Mouse (Mus musculus) embryonic fibroblast, embryonic 13.5 days (primary cell): ENCODE data around the gene Eps8l3. TPM values are rescaled to one million over a fixed set of nuclear protein-coding genes. Genes with fewer than 3 reads are reported as not detected.

ENCODE experiments used
- H3K27ac ChIP-seq: 2 replicates; pipeline ENCODE4 v1.5.1; 2012; ENCODE audit warnings: low read length, control low read depth, inconsistent platforms; ENCODE audit not compliant: insufficient read depth
- H3K4me1 ChIP-seq: 2 replicates; pipeline ENCODE4 v1.6.1; 2011; ENCODE audit warnings: low read length; ENCODE audit not compliant: control insufficient read depth, insufficient read depth
- H3K4me3 ChIP-seq: 2 replicates; pipeline ENCODE4 v1.5.1; 2011; ENCODE audit warnings: mild to moderate bottlenecking, control low read depth, low read length; ENCODE audit not compliant: insufficient read depth
- CTCF ChIP-seq: IDR thresholded peaks from 2 replicates; pipeline ENCODE4 v1.5.1; 2011; ENCODE audit warnings: mild to moderate bottlenecking, control low read depth, low read length, moderate library complexity, borderline replicate concordance; ENCODE audit not compliant: insufficient read depth
- POLR2A ChIP-seq: IDR thresholded peaks from 2 replicates; pipeline ENCODE4 v1.6.1; 2011; ENCODE audit warnings: low read depth, mild to moderate bottlenecking, control low read depth, low read length, moderate library complexity
- polyA plus RNA-seq: library from polyadenylated mRNA; stranded (reverse); fragments of >200 nt; gene quantifications from 2 replicates; pipeline ENCODE4 v1.2.4, GENCODE M21; 2011; ENCODE audit warnings: low read depth; ENCODE audit not compliant: missing spikeins, insufficient read length

Gene Eps8l3
- polyA plus RNA-seq, 1 experiment = not detected

DNA sequence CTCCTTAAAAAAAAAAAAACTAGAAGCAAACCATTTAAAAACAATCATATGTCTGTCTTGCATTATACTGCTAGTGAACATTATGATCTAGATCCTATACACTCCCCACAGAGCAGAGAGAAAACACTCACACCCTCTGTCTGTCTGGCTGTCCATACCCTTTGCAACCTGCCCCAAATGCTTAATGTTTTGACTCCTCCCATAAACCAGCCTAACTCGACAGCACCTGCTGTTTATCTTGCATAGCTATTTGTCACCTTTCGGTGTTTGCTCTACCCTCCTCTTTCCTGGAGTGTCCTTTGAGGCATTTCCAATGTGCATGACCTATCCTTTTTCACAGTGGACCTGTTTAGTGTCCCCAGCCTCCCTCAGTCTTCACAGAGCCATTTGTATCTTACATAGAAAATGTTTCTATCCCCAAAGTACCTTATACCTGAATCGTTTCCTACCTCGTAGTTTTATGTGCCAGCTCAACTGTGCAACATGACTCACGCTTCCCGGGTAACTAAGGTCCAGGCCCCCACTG lies 18.2 kb downstream of the Eps8l3 start:
- Histone ChIP-seq H3K27ac (no peak overlapping the region), H3K4me1 (no peaks in the 10 kb centered on the region), H3K4me3 (peak overlapping the region; percentile 24)
- TF ChIP-seq CTCF = no peak
- no peak for TF ChIP-seq POLR2A

DNA sequence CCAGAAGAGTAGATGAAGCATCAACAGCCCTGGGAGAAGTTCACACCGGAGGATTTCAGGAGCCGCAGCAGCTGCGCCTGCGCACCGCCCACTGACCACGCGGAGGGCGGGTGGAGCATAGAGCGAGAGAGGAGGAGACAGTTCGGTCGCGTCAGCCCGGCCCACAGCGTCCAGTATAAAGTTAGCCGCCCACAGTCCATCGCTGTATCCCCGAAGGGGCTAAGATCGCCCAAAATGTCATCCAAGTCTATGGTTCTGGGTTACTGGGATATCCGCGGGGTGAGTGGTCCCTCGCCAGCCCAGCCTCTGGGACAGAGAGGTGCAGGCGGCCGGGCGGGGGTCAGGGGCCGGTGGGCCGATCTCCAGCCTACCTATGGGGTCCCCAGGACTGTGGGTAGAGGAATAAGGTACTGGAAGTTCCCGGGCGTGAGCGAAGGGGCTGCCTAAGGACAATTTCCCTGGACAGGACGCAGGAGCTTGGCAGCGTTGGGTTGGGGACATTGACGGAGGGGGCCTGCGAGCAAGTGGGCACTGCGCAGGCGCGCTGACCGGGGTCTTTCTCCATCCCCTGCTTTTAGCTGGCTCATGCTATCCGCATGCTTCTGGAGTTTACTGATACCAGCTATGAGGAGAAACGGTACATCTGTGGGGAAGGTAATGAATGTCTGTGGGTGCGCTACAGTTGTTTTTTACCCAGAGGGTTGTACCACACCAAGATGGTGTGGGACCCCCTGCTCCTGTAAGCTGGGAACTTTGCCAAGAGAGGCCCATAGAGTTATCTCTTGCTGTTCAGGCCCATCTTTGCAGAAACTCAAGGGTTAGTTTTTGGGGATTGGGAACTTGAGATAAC lies 18.9 kb downstream of the Eps8l3 start, which contains the start of gene Gstm5:
Gene Gstm5, plus strand, starts transcription at position 102 of the 850 bp plus-strand sequence.
- no peak for TF ChIP-seq CTCF
- peak; percentile 87 for TF ChIP-seq POLR2A
- Histone ChIP-seq H3K27ac (no peak within 1 kb of the TSS), H3K4me3 (peak within 1 kb of the TSS; percentile 55), H3K4me1 (no peaks in the 10 kb centered on the region)

DNA sequence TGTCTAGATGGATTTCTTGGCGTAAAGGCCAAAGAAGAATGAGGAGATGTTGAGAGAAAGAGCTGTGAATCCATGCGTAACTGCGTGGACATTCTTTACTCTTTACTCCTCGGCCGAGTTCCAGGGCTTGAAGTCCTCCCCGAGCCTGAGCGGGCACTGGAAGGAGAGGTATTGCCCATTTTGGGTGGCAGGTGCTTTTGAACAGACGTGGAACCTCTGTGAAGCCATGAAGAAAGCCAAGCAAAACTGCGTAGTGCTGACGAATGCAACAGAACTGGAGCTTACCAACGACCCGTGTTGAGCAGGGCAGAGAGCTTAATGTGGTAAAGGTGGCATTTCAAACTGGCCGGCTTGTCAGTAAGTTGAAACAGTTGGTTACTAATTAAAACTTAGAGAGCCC lies 21.7 kb downstream of the Eps8l3 start:
- Histone ChIP-seq H3K27ac (no peak overlapping the region), H3K4me1 (no peaks in the 10 kb centered on the region), H3K4me3 (no peak overlapping the region)
- TF ChIP-seq POLR2A (no peak), CTCF (no peak)

DNA sequence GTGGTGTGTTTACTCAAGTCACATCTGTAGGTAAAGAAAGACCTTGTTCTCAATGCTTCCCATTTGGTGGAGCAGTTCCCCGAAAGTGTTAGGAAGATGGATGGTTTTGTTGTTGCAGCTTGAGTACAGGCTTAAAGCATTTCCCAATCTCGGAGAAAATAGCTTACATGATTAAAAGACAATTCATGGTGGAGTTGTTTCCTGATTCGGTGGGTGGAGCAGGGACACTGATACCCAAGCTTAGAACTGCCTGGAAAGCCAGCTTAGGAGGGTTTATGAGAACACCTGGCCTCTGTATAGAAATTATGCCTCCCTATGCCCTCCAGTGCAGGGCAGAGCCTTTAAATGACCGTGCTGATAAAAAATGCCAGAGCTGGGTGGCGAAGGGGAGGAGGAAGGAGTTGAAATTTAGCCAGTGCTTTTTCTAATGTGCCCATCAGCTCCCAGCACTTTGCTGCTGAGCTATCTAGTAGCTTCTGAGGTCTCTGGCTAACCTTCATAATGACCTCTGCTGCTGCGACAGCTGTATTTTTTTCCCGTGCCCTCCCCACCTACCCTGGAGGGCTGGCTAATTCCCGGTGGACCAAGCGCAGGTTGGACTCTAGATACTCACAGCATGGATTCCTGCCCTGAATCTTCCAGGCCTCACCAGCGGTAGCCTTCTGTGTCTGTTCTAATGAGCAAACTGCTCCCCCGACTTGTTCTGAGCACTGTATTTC lies 24.1 kb downstream of the Eps8l3 start:
- Histone ChIP-seq H3K4me1 (no peaks in the 10 kb centered on the region), H3K27ac (no peak overlapping the region), H3K4me3 (no peak overlapping the region)
- no peak for TF ChIP-seq CTCF
- TF ChIP-seq POLR2A = no peak

DNA sequence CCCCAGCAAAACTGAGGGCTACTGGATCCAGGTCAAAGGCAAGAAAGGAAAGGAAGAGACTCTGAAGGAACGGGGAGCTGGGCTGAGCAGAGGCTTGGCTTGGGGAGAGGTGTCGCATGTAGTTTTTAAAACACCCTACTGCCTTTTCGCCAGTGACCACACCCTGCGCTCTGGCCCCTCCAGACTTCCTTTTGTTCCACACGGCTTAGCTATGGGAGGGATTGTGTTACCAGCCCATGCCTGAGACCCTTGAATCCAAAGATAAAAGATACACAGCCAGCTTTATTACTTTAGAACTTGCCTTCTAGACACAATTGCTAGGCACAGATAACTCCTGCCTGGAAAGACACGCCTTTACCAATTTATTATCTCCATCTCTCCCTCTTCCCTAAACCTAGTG lies 28.9 kb downstream of the Eps8l3 start:
- H3K4me3 ChIP-seq = no peak overlapping the region
- no peak overlapping the region for H3K27ac ChIP-seq
- TF ChIP-seq CTCF (no peak), POLR2A (no peak)
- H3K4me1 ChIP-seq = no peaks in the 10 kb centered on the region

DNA sequence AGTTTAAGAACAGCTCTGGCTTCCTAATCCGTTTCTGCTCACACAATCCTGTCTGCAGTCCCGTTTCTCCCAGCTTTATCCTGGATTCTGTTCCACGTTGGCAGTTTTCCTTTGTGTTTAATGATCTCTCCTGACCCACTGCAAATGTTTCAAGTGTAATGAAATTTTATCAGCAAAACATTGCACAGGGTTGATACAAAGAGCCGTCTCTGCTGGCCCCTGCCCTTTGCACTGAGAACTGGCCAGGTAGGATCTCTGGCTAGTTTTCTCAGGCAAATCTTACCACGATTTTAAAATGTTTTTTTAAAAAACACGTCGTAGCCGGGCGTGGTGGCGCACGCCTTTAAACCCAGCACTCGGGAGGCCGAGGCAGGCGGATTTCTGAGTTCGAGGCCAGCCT lies 39.6 kb downstream of the Eps8l3 start:
- TF ChIP-seq CTCF = no peak
- TF ChIP-seq POLR2A = no peak
- H3K27ac ChIP-seq = no peak overlapping the region
- no peak overlapping the region for H3K4me3 ChIP-seq
- H3K4me1 ChIP-seq = no peaks in the 10 kb centered on the region

DNA sequence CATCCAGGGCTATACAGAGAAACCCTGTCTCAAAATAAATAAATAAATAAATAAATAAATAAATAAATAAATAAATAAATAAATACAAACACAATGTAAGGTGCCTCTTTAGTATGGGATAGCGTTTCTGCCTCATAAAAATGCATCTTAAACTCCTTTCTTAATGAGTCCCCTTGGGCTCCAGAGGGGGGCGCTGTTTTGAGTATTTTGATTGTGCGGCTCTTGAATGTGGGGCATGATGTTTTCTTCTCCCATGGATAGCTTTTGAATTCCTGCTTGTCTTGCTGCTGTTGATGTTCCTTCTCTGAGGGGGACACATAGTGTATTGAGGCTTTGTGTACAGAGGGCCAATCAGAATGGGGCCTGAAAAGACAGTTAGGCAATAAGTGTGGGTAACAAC lies 40.1 kb downstream of the Eps8l3 start:
- H3K4me1 ChIP-seq = no peaks in the 10 kb centered on the region
- H3K4me3 ChIP-seq = no peak overlapping the region
- TF ChIP-seq CTCF (no peak), POLR2A (no peak)
- H3K27ac ChIP-seq = no peak overlapping the region

DNA sequence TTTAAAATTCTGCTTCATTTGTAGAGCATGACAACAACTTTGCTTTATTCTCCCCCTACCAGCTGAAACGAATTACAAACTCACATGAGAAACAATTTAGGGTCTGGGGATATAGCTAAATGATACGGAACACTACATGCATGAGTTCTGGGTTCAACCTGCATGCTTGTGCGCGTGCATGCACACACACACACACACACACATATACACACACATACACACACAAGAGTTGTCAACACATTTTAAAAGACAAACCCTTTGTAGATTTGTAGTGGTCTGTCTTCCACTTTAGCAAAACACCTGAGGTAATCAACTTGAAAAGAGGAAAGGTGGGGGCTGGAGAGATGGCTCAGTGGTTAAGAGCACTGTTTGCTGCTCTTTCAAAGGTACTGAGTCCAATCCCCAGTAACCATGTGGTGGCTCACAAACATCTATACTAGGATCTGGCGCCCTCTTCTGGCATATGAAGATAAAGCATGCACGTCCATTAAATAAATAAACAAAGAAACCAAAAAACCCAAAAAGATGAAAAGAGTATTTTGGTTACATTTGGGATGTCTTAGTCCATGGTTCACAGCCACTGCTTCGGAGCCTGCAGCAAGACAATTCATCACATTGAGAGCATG lies 40.9 kb downstream of the Eps8l3 start:
- no peak overlapping the region for H3K27ac ChIP-seq
- no peak for TF ChIP-seq POLR2A
- TF ChIP-seq CTCF = no peak
- H3K4me1 ChIP-seq = no peaks in the 10 kb centered on the region
- no peak overlapping the region for H3K4me3 ChIP-seq

DNA sequence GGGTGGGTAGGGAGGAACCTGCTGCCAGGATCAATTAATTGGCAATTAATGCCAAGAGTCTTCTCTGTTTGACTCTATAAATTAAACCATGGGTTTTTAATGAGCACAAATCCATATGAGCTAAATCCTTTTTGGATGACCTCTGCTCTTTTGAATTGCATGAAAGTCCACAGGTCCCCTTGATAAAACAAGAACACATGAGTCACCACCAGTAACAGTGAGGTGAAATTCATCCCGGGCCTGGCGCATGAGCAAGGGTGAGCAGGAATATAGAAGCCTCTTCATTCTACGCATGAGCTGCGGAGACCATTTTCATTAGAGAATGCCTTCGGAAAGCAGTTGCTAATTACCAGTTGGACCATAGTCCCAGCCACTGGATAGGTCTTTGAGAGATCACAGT lies 43.3 kb downstream of the Eps8l3 start:
- Histone ChIP-seq H3K4me3 (no peak overlapping the region), H3K27ac (no peak overlapping the region), H3K4me1 (no peaks in the 10 kb centered on the region)
- TF ChIP-seq POLR2A (no peak), CTCF (no peak)

DNA sequence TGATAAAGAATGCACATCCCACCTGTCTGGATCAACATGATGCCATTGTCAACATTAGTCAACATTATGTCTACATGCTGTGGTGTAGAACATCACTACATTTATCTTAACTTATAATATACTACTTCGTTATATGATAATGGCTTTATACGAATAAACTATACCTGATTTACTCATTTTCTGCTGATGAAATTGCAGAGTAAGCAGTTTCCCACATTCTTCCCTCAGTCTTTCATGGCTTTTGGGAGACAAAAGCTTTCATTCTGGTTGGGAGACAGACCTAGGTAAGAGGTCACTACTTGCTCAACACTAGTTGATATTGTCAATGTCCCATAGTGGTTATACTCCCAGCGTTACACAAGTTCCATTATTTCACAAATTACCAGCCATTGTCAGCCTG lies 48.3 kb downstream of the Eps8l3 start:
- H3K4me1 ChIP-seq = peaks cover 3% of the 10 kb centered on the region; the same call in 1 of the 2 replicates
- no peak overlapping the region for H3K27ac ChIP-seq
- H3K4me3 ChIP-seq = no peak overlapping the region
- no peak for TF ChIP-seq POLR2A
- no peak for TF ChIP-seq CTCF
